Mouse (Mus musculus): ENCODE data around the gene Arhgap35. TPM values are rescaled to one million over a fixed set of nuclear protein-coding genes. Genes with fewer than 3 reads are reported as not detected.
"Not testable (repeated sequence)": the region's sequence is repeated elsewhere in the genome, so short reads cannot be mapped to it uniquely, and the experiment has no call there.

Arhgap35 gene
- polyA plus RNA-seq, 1 experiment from 2014 or later = 16.8 TPM

DNA sequence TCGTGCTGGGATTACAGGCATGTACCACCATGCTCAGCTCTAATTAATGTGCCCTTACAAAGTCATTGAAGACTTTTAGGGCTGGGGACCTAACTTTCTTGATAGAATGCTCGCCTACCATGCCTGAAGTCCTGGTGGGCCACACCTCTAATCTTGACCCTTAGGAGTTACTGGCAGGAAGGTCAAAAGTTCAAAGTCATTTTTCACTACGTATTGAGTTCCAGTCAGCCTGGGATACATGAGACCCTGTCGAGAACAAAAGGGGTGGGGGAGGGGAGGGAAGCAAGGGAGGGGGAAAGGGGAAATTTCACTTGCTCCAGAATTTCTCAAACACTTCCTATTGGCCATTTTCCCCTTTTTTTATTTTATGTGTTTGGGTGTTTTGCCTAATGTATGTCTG, 8.3 kb upstream of the Arhgap35 start:
- H3K36me3 ChIP-seq = no peaks in the 10 kb centered on the region
- H3K4me2 ChIP-seq (replicated peaks) = no peak overlapping the region
- H3K9me3 ChIP-seq (replicated peaks) = no peaks in the 10 kb centered on the region
- H3K27me3 ChIP-seq = no peaks in the 10 kb centered on the region
- no peak for ATAC-seq (ENCODE audit: insufficient number of reproducible peaks, low FRiP score, low TSS enrichment, low read depth)
- peaks cover 7% of the 10 kb centered on the region for H3K4me1 ChIP-seq
- no peak overlapping the region for H3K9ac ChIP-seq
- 44% methylated on average over 4 of the region's 4 CpGs for WGBS
- no peak overlapping the region for H3K27ac ChIP-seq (replicated peaks)
- H3K4me3 ChIP-seq (replicated peaks) = no peak overlapping the region

DNA sequence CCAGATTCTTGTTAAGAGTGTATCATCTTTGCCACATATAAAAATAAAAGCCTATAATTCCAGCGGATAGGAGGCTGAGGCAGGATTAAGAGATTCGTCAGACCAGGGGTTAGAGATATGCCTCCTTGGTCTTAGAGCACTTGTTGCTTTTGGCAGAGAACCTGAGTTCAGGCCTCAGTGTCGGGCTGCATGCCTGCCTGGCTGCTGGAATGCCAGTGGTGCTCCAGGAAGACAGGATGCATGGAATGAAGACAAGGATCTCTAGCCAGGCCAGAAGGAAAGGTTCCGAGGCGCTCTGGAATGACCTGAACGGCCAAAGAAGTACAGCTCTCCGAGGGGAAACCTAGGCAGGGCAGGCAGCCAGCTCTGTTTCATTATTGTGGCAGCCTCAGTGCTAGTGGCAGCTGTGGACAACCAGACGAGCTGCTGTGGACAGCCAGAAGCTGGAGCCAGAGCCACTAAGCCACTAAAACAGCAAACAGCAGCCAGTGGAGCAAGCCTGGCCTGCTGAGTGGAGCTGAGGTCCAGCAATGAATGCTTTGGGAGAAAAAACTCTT, 6.4 kb upstream of the Arhgap35 start:
- Histone ChIP-seq H3K27me3 (no peaks in the 10 kb centered on the region), H3K9ac (no peak overlapping the region), H3K4me2 (replicated peaks) (no peak overlapping the region), H3K36me3 (no peaks in the 10 kb centered on the region), H3K4me3 (replicated peaks) (no peak overlapping the region), H3K9me3 (replicated peaks) (no peaks in the 10 kb centered on the region), H3K27ac (replicated peaks) (no peak overlapping the region), H3K4me1 (peaks cover 7% of the 10 kb centered on the region)
- WGBS = 68% methylated on average over 8 of the region's 8 CpGs
- no peak for ATAC-seq (ENCODE audit: insufficient number of reproducible peaks, low FRiP score, low TSS enrichment, low read depth)

DNA sequence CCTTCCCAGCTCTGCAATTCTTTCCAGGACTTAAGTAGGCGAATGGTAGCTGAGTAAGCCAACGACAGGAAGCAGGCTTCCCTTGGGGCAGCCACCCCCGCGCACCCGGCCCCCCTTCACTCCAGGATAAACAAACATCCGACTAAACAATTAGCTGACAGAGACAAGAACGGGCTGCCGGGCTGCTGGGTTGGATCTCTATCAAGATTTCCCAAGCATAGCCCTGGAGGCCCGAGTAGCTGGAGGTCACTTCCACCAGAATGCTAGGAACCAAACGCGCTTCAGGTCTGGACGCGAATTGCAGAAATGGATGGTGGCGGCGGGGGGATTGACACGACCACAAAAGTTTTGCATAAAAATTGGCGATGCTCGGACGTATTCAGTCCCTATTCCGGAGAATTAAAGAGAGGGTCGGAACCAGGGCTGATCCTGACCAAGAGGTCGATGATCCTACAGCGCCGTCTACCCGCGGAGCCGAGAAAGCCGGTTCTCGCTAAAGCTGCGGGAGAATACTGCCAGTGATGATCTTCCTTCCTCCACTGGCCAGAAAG, 3.9 kb upstream of the Arhgap35 start:
- peak overlapping the region; percentile 48; the same call in 1 of the 2 replicates for H3K27ac ChIP-seq (replicated peaks)
- 1% methylated on average over 30 of the region's 30 CpGs for WGBS
- peak overlapping the region; percentile 54 for H3K4me2 ChIP-seq (replicated peaks)
- H3K4me1 ChIP-seq = peaks cover 14% of the 10 kb centered on the region
- no peaks in the 10 kb centered on the region for H3K36me3 ChIP-seq
- no peaks in the 10 kb centered on the region for H3K27me3 ChIP-seq
- no peak for ATAC-seq (ENCODE audit: insufficient number of reproducible peaks, low FRiP score, low TSS enrichment, low read depth)
- no peaks in the 10 kb centered on the region for H3K9me3 ChIP-seq (replicated peaks)
- H3K4me3 ChIP-seq (replicated peaks) = peak overlapping the region; percentile 36
- no peak overlapping the region for H3K9ac ChIP-seq

DNA sequence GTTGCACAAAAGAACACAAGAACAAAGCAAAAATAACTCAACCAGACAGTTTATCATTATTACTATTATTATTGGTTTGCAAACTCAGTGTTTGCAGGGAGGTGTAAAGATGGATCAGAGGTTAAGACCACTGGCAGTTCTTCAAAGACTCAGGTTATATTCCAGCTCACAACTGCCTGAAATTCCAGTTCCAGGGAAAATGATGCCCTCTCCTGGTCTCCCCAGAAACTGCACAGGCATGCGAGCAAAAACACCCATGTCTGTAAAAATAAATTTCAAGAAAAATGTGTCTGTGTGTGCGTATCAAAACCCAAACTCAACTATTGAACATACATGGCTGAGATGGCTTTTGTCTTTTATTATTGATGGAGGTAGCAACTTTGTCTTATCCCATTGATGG, 2.3 kb upstream of the Arhgap35 start:
- Histone ChIP-seq H3K27me3 (no peaks in the 10 kb centered on the region), H3K4me2 (replicated peaks) (no peak overlapping the region), H3K27ac (replicated peaks) (no peak overlapping the region), H3K4me1 (peaks cover 29% of the 10 kb centered on the region), H3K4me3 (replicated peaks) (no peak overlapping the region), H3K36me3 (no peaks in the 10 kb centered on the region), H3K9me3 (replicated peaks) (no peaks in the 10 kb centered on the region), H3K9ac (no peak overlapping the region)
- no peak for ATAC-seq (ENCODE audit: insufficient number of reproducible peaks, low FRiP score, low TSS enrichment, low read depth)
- 16% methylated on average over 2 of the region's 2 CpGs for WGBS

DNA sequence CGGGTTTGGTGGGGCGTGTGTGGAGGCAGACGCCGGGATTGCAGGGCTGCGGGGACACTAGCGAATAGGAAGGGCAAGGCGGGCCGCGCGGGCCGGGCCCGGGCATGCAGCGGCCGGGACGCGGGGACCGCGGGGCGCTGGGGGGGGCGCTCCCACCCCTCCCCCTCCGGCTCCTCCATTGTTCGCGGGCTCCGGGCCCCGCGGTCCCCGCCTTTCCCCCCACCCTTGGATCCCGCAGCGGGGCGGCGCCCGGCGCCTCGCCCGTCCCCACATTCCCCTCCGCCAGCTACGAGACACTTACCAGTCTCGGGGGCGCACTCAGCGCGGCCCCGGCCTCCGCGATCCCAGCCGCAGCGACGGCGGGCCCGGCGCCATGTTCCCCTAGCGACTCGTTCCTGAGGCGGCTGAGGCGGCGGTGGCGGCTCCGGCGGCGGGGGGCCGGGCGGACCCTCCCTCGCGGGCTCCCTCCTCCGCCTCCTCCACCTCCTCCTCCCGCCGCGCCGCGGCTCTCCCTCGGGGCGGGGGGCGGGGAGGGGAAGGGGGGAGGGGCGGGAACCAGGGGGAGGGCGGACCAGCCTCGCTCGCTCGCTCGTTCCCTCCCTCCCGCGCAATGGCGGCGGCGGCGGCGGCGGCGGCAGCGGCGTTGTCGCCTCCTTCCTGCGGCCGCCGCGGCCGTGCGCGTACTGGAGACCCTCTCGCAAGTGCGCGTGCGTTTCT, 464 bp downstream of the Arhgap35 start:
- Histone ChIP-seq H3K4me3 (replicated peaks) (peak overlapping the region; percentile 91), H3K4me2 (replicated peaks) (peak overlapping the region; percentile 69), H3K9me3 (replicated peaks) (no peaks in the 10 kb centered on the region), H3K36me3 (no peaks in the 10 kb centered on the region), H3K9ac (peak overlapping the region; percentile 95), H3K27ac (replicated peaks) (peak overlapping the region; percentile 100), H3K4me1 (peaks cover 50% of the 10 kb centered on the region), H3K27me3 (no peaks in the 10 kb centered on the region)
- WGBS = 0% methylated on average over 48 of the region's 101 CpGs
- peak; percentile 65 for ATAC-seq (ENCODE audit: insufficient number of reproducible peaks, low FRiP score, low TSS enrichment, low read depth)

DNA sequence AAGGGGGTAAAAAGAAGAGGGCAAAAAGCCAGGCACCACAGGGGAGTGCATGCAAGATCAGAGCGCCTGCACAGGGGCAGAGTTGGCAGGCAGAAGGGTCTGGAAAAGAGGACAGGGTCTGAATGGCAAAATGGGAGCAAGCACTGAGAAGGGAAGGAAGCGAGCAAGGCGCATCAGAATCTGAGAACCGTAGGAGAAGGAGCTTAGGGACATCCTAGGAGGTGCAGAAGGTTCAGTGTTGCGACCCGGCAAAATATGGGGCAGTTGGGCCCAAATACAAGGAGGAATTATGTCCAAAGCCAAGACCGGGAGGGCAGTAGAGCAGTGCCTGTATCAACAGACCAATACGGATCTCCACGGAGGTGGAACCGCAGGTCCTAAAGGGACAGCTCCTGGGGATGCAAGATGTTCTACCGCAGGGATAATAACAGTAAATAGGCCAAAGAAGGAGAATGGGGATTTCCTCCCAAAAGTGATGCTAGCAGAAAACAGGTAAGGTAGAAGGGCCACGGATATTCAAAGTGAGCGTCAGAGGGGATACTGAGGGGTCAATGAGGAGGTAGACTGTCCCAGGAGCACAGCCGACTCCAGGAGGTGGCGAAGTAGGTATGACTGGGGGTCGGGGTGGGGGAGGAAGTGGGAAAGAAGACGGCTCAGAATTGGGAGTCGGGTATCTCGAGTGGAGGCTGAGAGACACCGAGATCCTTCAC, 1.2 kb downstream of the Arhgap35 start:
- Histone ChIP-seq H3K27me3 (no peaks in the 10 kb centered on the region), H3K4me1 (peaks cover 48% of the 10 kb centered on the region)
- 0% methylated on average over 20 of the region's 20 CpGs for WGBS

DNA sequence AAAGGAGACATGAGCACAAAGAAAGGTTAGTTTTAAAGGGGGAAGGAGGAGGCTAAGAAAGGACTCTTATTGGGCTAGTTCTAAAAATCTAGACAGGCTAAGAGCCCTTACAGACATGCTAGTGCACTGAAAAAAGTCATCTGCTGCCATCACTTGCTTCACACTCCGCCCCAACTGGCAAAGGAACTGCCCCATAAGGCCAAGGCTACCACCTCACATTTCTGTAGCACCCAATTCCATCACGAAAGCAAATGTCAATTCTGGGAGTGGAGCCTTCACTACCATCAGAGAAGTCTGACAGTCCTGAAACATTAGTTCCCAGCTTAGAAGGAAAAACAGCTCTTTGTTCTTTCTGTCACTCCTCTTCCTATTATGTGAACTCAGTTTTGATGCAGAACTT, 4.4 kb downstream of the Arhgap35 start:
- Histone ChIP-seq H3K9me3 (replicated peaks) (no peaks in the 10 kb centered on the region), H3K4me2 (replicated peaks) (no peak overlapping the region), H3K4me1 (peaks cover 36% of the 10 kb centered on the region), H3K9ac (no peak overlapping the region), H3K4me3 (replicated peaks) (no peak overlapping the region), H3K27me3 (no peaks in the 10 kb centered on the region), H3K27ac (replicated peaks) (no peak overlapping the region), H3K36me3 (no peaks in the 10 kb centered on the region)
- no peak for ATAC-seq (ENCODE audit: insufficient number of reproducible peaks, low FRiP score, low TSS enrichment, low read depth)
- whole genome bisulfite sequencing = 78% methylated on average over 2 of the region's 2 CpGs

More for the DNA sequence above, 1.2 kb downstream of the Arhgap35 start:
- peak overlapping the region; percentile 91 for H3K4me3 ChIP-seq (replicated peaks)
- H3K36me3 ChIP-seq = no peaks in the 10 kb centered on the region
- H3K9me3 ChIP-seq (replicated peaks) = no peaks in the 10 kb centered on the region
- H3K27ac ChIP-seq (replicated peaks) = peak overlapping the region; percentile 100
- H3K9ac ChIP-seq = peak overlapping the region; percentile 95
- peak overlapping the region; percentile 69 for H3K4me2 ChIP-seq (replicated peaks)
- no peak for ATAC-seq (ENCODE audit: insufficient number of reproducible peaks, low FRiP score, low TSS enrichment, low read depth)

DNA sequence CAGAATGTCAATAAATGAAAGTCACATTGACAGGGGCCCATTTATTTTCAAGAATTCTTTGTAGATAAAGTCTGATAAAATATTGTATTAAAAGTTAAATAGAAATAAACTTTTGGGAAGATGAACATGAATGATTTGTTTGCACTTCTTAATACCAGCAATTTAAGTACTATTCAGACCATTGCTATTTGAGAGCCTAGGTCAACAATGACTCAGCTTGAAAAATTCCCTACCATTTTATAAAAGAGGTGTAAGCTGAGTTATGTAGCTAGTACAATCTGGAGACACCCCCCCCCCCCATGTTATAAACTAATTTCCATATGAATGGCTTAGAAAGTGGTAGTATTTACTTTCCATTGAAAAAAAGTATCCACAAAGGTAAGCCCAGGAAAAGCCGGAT, 5.8 kb downstream of the Arhgap35 start:
- no peaks in the 10 kb centered on the region for H3K9me3 ChIP-seq (replicated peaks)
- no peaks in the 10 kb centered on the region for H3K36me3 ChIP-seq
- 82% methylated on average over 1 of the region's 1 CpGs for WGBS
- H3K4me1 ChIP-seq = peaks cover 36% of the 10 kb centered on the region
- H3K4me2 ChIP-seq (replicated peaks) = no peak overlapping the region
- no peak overlapping the region for H3K4me3 ChIP-seq (replicated peaks)
- no peak overlapping the region for H3K27ac ChIP-seq (replicated peaks)
- H3K27me3 ChIP-seq = no peaks in the 10 kb centered on the region
- no peak for ATAC-seq (ENCODE audit: insufficient number of reproducible peaks, low FRiP score, low TSS enrichment, low read depth)
- no peak overlapping the region for H3K9ac ChIP-seq

DNA sequence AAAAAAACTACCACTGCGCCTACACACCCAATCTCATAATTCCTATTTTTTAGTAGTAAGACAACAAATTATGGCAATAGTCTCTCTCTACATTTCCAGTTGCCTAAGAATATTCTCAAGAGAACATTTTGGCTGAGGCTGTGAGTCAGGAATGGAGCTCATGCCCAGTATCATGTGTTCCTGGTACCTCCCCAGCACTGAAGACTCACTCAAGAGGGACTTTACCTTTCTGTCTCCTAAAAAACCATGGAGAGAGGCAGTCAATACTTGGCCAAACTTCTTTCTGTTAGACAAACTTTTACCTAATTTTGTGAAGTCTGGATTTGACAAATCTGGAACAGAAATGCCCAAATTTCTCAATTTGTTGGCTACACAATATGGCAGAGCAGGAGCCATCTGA, 6.7 kb downstream of the Arhgap35 start:
- WGBS = 97% methylated on average over 1 of the region's 1 CpGs
- H3K9me3 ChIP-seq (replicated peaks) = 0 out of 2 replicates have a peak, but pooled peaks cover 3% of the 10 kb centered on the region

DNA sequence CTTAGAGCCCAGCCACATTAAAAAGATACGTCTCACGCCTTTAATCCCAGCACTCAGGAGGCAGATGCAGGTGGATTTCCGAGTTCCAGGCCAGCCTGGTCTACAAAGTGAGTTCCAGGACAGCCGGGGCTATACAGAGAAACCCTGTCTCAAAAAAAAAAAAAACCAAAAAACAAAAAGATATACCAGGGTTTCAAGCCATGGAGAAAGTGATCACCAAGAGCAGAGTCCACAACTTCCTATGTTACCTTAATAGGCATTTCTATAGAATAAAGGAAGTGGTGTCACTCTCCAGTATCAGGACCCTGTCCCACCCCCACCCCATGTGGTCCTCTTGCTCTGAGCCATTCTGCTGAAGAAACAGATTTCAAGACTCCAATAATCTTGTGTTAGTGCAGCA, 8.0 kb downstream of the Arhgap35 start:
- H3K9me3 ChIP-seq (replicated peaks); H3K9ac ChIP-seq; ATAC-seq (ENCODE audit: insufficient number of reproducible peaks, low FRiP score, low TSS enrichment, low read depth); H3K27ac ChIP-seq (replicated peaks); H3K27me3 ChIP-seq; H3K4me3 ChIP-seq (replicated peaks); H3K4me2 ChIP-seq (replicated peaks); H3K36me3 ChIP-seq: not testable (repeated sequence)
- WGBS = 94% methylated on average over 4 of the region's 4 CpGs
- H3K4me1 ChIP-seq = peaks cover 22% of the 10 kb centered on the region

More for the DNA sequence above, 6.7 kb downstream of the Arhgap35 start:
- Histone ChIP-seq H3K36me3 (no peaks in the 10 kb centered on the region), H3K4me3 (replicated peaks) (no peak overlapping the region), H3K27me3 (no peaks in the 10 kb centered on the region), H3K4me1 (peaks cover 31% of the 10 kb centered on the region), H3K9ac (no peak overlapping the region), H3K27ac (replicated peaks) (no peak overlapping the region), H3K4me2 (replicated peaks) (no peak overlapping the region)
- no peak for ATAC-seq (ENCODE audit: insufficient number of reproducible peaks, low FRiP score, low TSS enrichment, low read depth)

DNA sequence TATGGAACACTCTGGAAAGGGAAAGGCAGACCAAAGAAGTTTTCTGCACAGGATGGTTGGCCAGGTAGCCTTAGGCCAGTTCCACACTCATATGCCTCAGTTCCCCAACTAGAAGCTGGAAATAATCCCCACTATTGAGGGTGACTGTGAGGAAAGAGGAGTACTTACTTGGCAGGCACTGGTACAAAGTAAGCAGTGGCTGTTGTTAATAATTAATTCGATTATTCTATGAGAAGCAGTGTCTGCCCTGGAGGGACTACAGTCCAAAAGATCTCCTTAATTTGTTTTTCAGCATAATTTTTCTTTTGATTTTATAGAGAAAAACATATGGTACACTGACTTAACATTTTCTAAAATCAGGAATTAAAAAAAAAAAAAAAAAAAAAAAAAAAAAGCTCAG, 10.7 kb downstream of the Arhgap35 start:
- Histone ChIP-seq H3K27ac (replicated peaks) (no peak overlapping the region), H3K36me3 (no peaks in the 10 kb centered on the region), H3K27me3 (no peaks in the 10 kb centered on the region), H3K4me3 (replicated peaks) (no peak overlapping the region), H3K4me1 (0 out of 2 replicates have a peak, but pooled peaks cover 8% of the 10 kb centered on the region), H3K9ac (no peak overlapping the region), H3K9me3 (replicated peaks) (0 out of 2 replicates have a peak, but pooled peaks cover 3% of the 10 kb centered on the region), H3K4me2 (replicated peaks) (no peak overlapping the region)
- ATAC-seq (ENCODE audit: insufficient number of reproducible peaks, low FRiP score, low TSS enrichment, low read depth) = no peak
- 79% methylated on average over 1 of the region's 1 CpGs for WGBS

Data from embryonic facial prominence, embryonic 15.5 days (tissue).